Mouse (Mus musculus) limb, embryonic 10.5 days (tissue): ENCODE measurements around the gene Cers3. TPM values are rescaled to one million over a fixed set of nuclear protein-coding genes. Genes with fewer than 3 reads are reported as not detected.

Experiments
- DNase-seq: peaks from one replicate; pipeline ENCODE4 v3.0.0-alpha.2; 2017; ENCODE audit warnings: low spot score
- H3K27ac ChIP-seq: fragments of 300-500 bp; sonication (generic); 2 replicates; pipeline ENCODE4 v1.5.1; 2016; ENCODE audit warnings: mild to moderate bottlenecking
- H3K27me3 ChIP-seq: fragments of 300-500 bp; sonication (generic); 2 replicates; pipeline ENCODE4 v1.6.1; 2016; ENCODE audit warnings: low read depth, mild to moderate bottlenecking; ENCODE audit not compliant: poor library complexity, severe bottlenecking
- H3K36me3 ChIP-seq: fragments of 300-500 bp; sonication (generic); 2 replicates; pipeline ENCODE4 v1.6.1; 2016; ENCODE audit warnings: mild to moderate bottlenecking, moderate library complexity
- H3K4me1 ChIP-seq: fragments of 300-500 bp; sonication (generic); 2 replicates; pipeline ENCODE4 v1.6.1; 2016
- H3K4me3 ChIP-seq: fragments of 300-500 bp; sonication (generic); 2 replicates; pipeline ENCODE4 v1.5.1; 2016; ENCODE audit warnings: mild to moderate bottlenecking, moderate library complexity
- H3K9me3 ChIP-seq: fragments of 300-500 bp; sonication (generic); replicated peaks from 2 replicates; pipeline ENCODE4 v1.6.1; 2016; ENCODE audit warnings: mild to moderate bottlenecking
- WGBS: fragments of 180-500 bp; shearing (Covaris S2); methylation state at CpG from one replicate; pipeline ENCODE4 v1.1.7; 2016; 5-methylcytosine and 5-hydroxymethylcytosine counted together
- polyA plus RNA-seq: library from polyadenylated mRNA; unstranded; fragments of >200 nt; fragmentation: Nextera tagmentation; extraction: Ambion mirVana; gene quantifications from 2 replicates; pipeline ENCODE4 v1.2.1, GENCODE M21; 2016

Gene Cers3
- 0.85 and 1.3 TPM in 2 replicates for polyA plus RNA-seq

- Histone ChIP-seq H3K27ac (no peak within 1 kb of the TSS), H3K4me1 (peaks cover 4% of the 10 kb centered on the region), H3K9me3 (no peaks in the 10 kb centered on the region), H3K36me3 (no peaks in the 10 kb centered on the region), H3K27me3 (no peaks in the 10 kb centered on the region), H3K4me3 (no peak within 1 kb of the TSS)
- DNase-seq: no peak
- WGBS: 72% methylated on average over 9 of the region's 9 CpGs
Observed at GRCm38 (mm10) chr7:66743377-66743781, at the start of gene Cers3. Gene Cers3 (plus strand): TSS chr7:66743504.

GRCm38 (mm10) chr7:66694467-66694866, 48.8 kb upstream of the Cers3 start:
- Histone ChIP-seq H3K9me3 (no peaks in the 10 kb centered on the region), H3K27ac (no peak overlapping the region), H3K27me3 (no peaks in the 10 kb centered on the region), H3K4me3 (no peak overlapping the region), H3K36me3 (peaks cover 20% of the 10 kb centered on the region), H3K4me1 (peaks cover 4% of the 10 kb centered on the region)
- WGBS: 86% methylated on average over 7 of the region's 7 CpGs
- no peak for DNase-seq

- H3K27me3 ChIP-seq: no peaks in the 10 kb centered on the region
- H3K9me3 ChIP-seq: no peaks in the 10 kb centered on the region
- WGBS: 95% methylated on average over 7 of the region's 7 CpGs
- DNase-seq: no peak
- H3K4me1 ChIP-seq: no peaks in the 10 kb centered on the region
- H3K4me3 ChIP-seq: no peak overlapping the region
- peaks cover 52% of the 10 kb centered on the region for H3K36me3 ChIP-seq
- no peak overlapping the region for H3K27ac ChIP-seq
Observed at GRCm38 (mm10) chr7:66702721-66703120, 40.6 kb upstream of the Cers3 start.

- H3K27me3 ChIP-seq: no peaks in the 10 kb centered on the region
- no peak overlapping the region for H3K4me3 ChIP-seq
- 95% methylated on average over 3 of the region's 3 CpGs for WGBS
- H3K27ac ChIP-seq: no peak overlapping the region
- H3K9me3 ChIP-seq: no peaks in the 10 kb centered on the region
- no peaks in the 10 kb centered on the region for H3K4me1 ChIP-seq
- DNase-seq: no peak
- H3K36me3 ChIP-seq: peaks cover 54% of the 10 kb centered on the region
Observed at GRCm38 (mm10) chr7:66704631-66705030, 38.7 kb upstream of the Cers3 start.

GRCm38 (mm10) chr7:66711166-66711565, 32.1 kb upstream of the Cers3 start:
- no peak for DNase-seq
- H3K27ac ChIP-seq: no peak overlapping the region
- 72% methylated on average over 2 of the region's 2 CpGs for WGBS
- no peaks in the 10 kb centered on the region for H3K9me3 ChIP-seq
- H3K4me3 ChIP-seq: no peak overlapping the region
- no peaks in the 10 kb centered on the region for H3K4me1 ChIP-seq
- H3K36me3 ChIP-seq: peaks cover 78% of the 10 kb centered on the region
- no peaks in the 10 kb centered on the region for H3K27me3 ChIP-seq

- Histone ChIP-seq H3K36me3 (0 out of 2 replicates have a peak, but pooled peaks cover 13% of the 10 kb centered on the region), H3K27ac (no peak overlapping the region), H3K4me3 (no peak overlapping the region), H3K9me3 (no peaks in the 10 kb centered on the region), H3K27me3 (no peaks in the 10 kb centered on the region), H3K4me1 (no peaks in the 10 kb centered on the region)
- no peak for DNase-seq
- WGBS: 87% methylated on average over 4 of the region's 4 CpGs
Observed at GRCm38 (mm10) chr7:66724514-66724913, 18.8 kb upstream of the Cers3 start.

- H3K4me1 ChIP-seq: no peaks in the 10 kb centered on the region
- no peaks in the 10 kb centered on the region for H3K27me3 ChIP-seq
- 92% methylated on average over 6 of the region's 6 CpGs for WGBS
- H3K27ac ChIP-seq: no peak overlapping the region
- DNase-seq: no peak
- H3K36me3 ChIP-seq: 0 out of 2 replicates have a peak, but pooled peaks cover 13% of the 10 kb centered on the region
- H3K4me3 ChIP-seq: no peak overlapping the region
- no peaks in the 10 kb centered on the region for H3K9me3 ChIP-seq
Observed at GRCm38 (mm10) chr7:66724954-66725353, 18.4 kb upstream of the Cers3 start.

- no peak overlapping the region for H3K4me3 ChIP-seq
- WGBS: 93% methylated on average over 6 of the region's 6 CpGs
- H3K27ac ChIP-seq: no peak overlapping the region
- no peaks in the 10 kb centered on the region for H3K4me1 ChIP-seq
- no peaks in the 10 kb centered on the region for H3K27me3 ChIP-seq
- H3K36me3 ChIP-seq: 0 out of 2 replicates have a peak, but pooled peaks cover 3% of the 10 kb centered on the region
- no peak for DNase-seq
- H3K9me3 ChIP-seq: no peaks in the 10 kb centered on the region
Observed at GRCm38 (mm10) chr7:66728072-66728471, 15.2 kb upstream of the Cers3 start.

- no peaks in the 10 kb centered on the region for H3K9me3 ChIP-seq
- no peak for DNase-seq
- H3K4me1 ChIP-seq: no peaks in the 10 kb centered on the region
- no peak overlapping the region for H3K27ac ChIP-seq
- no peak overlapping the region for H3K4me3 ChIP-seq
- no peaks in the 10 kb centered on the region for H3K27me3 ChIP-seq
- WGBS: 78% methylated on average over 2 of the region's 2 CpGs
- H3K36me3 ChIP-seq: no peaks in the 10 kb centered on the region
Observed at GRCm38 (mm10) chr7:66729232-66729631, 14.1 kb upstream of the Cers3 start.

- 96% methylated on average over 17 of the region's 17 CpGs for WGBS
- H3K27ac ChIP-seq: no peak overlapping the region
- no peak for DNase-seq
Observed at GRCm38 (mm10) chr7:66733431-66733830, 9.9 kb upstream of the Cers3 start.

GRCm38 (mm10) chr7:66733882-66734281, 9.4 kb upstream of the Cers3 start:
- H3K9me3 ChIP-seq: no peaks in the 10 kb centered on the region
- no peaks in the 10 kb centered on the region for H3K36me3 ChIP-seq
- WGBS: 96% methylated on average over 11 of the region's 11 CpGs
- no peaks in the 10 kb centered on the region for H3K4me1 ChIP-seq
- H3K4me3 ChIP-seq: no peak overlapping the region
- H3K27ac ChIP-seq: no peak overlapping the region
- DNase-seq: no peak
- H3K27me3 ChIP-seq: no peaks in the 10 kb centered on the region

More at GRCm38 (mm10) chr7:66733431-66733830, 9.9 kb upstream of the Cers3 start:
- Histone ChIP-seq H3K27me3 (no peaks in the 10 kb centered on the region), H3K36me3 (no peaks in the 10 kb centered on the region), H3K4me1 (no peaks in the 10 kb centered on the region), H3K9me3 (no peaks in the 10 kb centered on the region), H3K4me3 (no peak overlapping the region)

- Histone ChIP-seq H3K36me3 (no peaks in the 10 kb centered on the region), H3K9me3 (no peaks in the 10 kb centered on the region), H3K27ac (no peak overlapping the region), H3K4me1 (no peaks in the 10 kb centered on the region), H3K27me3 (no peaks in the 10 kb centered on the region), H3K4me3 (no peak overlapping the region)
- DNase-seq: no peak
- 95% methylated on average over 4 of the region's 4 CpGs for WGBS
Observed at GRCm38 (mm10) chr7:66734466-66734865, 8.8 kb upstream of the Cers3 start.

- no peaks in the 10 kb centered on the region for H3K9me3 ChIP-seq
- no peak overlapping the region for H3K27ac ChIP-seq
- 88% methylated on average over 6 of the region's 6 CpGs for WGBS
- H3K36me3 ChIP-seq: no peaks in the 10 kb centered on the region
- no peak overlapping the region for H3K4me3 ChIP-seq
- H3K27me3 ChIP-seq: no peaks in the 10 kb centered on the region
- H3K4me1 ChIP-seq: no peaks in the 10 kb centered on the region
- DNase-seq: no peak
Observed at GRCm38 (mm10) chr7:66734993-66735392, 8.3 kb upstream of the Cers3 start.

GRCm38 (mm10) chr7:66737418-66737817, 5.9 kb upstream of the Cers3 start:
- H3K4me1 ChIP-seq: peaks cover 4% of the 10 kb centered on the region
- WGBS: 98% methylated on average over 4 of the region's 4 CpGs
- H3K4me3 ChIP-seq: no peak overlapping the region
- no peaks in the 10 kb centered on the region for H3K27me3 ChIP-seq
- H3K36me3 ChIP-seq: no peaks in the 10 kb centered on the region
- H3K9me3 ChIP-seq: no peaks in the 10 kb centered on the region
- no peak overlapping the region for H3K27ac ChIP-seq
- DNase-seq: no peak
